Mouse (Mus musculus): Measurements from ENCODE around the gene Nav2.

The Nav2 gene

DNA sequence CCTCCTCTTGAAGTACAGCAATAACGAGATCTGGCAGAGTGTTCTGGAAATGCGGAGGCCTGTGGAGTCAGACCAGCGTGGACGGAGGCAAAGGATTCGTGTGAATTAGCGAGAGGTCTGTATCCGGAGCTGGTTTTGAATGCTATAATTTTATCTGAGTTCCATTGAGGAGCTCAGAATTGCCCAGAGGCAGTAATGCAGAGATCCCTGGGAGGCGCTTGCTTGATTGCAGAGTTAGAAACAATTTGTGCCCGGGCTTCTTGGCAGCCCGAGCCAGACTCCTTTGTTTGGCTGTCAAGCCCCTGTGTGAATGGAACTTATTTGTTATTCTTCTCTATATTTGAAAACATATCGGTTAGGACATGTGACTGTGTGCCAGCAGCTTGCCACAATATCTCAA lies 255.3 kb downstream of the Nav2 start:
- peak; percentile 25 for DNase-seq (ENCODE audit: low spot score)

DNA sequence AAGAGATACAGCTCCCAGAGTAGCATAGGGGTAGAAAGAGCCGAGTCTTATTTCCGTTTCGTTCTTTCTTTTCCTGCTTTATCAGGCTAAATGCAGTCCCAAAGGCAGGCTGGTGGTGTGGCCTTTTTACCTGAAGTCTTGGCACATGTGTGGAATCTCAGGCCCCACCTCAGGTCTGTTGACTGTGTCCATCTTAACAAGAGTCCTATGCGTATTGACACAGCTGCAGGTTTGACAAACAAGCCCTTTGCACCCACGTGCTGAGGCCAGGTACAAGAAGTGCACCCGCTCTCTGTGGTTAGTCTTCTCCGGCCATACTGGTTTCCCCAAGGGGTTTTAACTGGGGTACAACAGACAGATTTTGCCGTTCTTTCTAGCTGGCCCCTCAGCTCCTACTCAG lies 256.4 kb downstream of the Nav2 start:
- DNase-seq (ENCODE audit: low spot score), result no peak

DNA sequence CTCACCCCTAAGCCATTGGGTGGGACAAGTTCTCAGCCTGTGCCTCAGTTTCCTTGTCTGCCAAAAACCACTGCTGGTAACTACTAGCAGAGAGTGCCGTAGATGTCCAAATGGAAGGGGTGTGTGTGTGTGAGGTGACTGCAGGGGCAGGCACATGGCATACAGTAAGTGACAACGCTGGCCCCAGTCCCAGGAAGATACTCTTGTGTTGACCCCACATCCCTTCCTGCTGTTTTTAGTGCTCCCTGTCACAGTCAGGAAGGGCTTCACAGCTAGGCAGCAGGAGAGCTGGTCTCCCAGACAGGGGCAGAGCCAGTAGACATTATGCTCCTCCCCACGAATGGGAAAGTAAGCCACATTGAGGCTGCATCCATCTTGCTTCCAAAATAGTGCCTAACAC lies 264.4 kb downstream of the Nav2 start:
- DNase-seq (ENCODE audit: low spot score), result no peak

DNA sequence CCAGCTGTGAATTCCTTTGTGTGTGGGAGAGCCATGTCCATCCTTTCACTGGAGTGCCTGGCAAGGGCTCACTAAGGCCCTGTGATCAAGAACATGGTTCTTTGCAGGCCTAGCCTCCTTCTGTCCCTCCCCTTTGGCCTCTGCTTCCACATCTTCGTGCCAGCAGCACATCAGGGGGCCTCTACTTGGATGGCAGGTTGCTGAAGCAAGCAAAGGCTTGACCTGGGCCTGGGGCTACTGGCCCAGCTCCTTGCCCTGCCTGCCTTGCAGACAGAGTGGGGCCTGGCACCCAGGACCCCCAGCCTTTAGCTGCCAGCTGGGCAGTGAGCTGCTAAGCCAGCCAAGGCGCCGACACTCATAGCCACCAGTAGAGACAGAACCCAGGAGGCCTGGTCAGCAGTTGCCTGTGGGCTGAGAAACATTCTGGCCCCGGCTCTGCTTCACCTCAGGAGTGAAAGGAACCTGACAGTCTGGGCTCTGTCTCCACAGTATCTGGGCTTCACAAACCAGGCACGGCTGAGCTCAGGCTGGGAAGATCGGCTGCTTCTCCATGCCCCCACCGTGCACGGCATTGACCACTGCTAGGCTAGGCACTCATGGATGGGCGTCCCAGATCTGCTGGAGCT lies 267.4 kb downstream of the Nav2 start:
- no peak for DNase-seq (ENCODE audit: low spot score)

DNA sequence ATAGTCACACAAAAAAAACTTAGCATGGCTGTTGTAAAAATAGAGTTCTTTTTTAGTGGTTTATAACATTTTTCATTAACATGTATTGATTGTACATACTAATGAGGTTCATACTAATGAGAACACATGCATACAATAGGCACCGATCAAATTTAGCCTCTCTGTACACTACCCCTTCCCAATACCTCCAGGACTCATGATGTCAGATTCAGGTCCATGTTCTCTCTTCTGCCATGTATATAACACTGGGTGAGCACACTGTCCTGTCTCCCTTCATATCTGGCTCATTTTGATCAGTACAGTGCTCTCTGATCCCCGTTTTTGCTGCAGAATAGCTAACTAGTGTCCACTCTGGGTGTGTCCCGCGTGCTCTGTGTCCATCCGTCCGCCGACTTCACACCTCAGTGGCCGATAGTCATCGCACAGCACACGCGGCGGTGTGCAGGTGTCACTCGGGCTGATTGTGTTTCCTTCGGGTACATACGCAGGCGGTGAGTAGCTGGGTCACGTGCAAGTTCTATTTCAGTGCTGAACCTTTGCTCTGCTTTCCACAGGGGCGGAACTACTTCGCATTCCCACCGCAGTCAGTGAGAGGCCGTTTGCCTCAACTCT lies 268.2 kb downstream of the Nav2 start:
- DNase-seq (ENCODE audit: low spot score), result no peak

DNA sequence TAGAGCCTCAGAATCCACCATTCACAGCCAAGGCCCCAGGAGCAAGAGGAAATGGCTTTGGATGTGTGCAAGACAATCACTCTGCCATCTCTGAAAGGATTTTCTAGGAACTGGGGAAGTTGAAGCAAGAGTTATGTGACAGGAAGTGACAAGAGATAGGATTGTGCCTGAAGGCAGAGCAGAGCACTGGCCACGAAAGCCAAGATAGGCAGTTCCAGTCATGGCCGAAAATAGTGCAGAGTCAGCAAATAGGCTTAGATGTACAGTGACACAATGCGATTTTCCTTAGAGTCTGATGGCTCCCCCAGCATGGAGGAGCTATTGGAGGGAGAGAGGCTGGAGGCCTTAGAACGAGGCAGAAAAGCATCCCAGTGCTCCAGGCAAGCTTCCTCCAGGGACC lies 269.7 kb downstream of the Nav2 start:
- no peak for DNase-seq (ENCODE audit: low spot score)

DNA sequence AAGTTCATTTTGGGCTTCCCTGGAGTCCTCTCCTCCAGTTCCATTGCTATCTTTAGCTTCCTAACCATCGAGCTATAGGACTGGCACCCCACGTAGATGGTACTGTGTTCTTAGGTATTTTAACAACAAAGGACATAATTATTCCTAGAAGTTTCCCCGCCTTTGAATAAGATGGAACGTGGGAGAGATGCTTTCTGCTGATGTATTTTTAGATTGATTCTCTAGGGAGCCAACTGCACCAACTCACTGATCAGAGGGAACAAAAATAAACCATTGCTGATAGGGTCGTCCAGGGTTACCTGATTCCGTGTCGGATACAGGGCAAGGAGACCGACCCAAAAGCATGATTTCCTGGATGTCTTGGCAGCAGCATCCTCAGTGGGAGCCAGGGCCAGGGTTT lies 272.5 kb downstream of the Nav2 start:
- no peak for DNase-seq (ENCODE audit: low spot score)

DNA sequence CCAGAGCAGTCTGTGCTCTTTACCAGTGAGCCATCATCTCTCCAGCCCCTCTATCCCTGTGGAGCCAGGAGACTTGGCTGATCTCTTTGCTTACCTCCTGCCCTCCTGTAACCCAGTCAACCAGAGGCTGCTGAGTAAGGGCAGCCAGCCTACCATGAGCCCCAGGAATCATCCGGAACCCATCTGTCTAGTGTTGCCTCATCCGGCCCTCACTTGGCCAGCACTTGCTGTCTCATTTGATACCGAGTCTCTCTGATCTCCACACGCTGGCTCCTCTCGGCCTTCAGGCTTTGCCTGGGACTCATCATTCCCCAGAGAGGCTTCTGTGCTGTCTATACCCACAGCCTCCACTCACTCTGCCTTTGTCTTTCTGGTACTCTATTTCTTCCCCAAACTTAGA lies 273.9 kb downstream of the Nav2 start:
- no peak for DNase-seq (ENCODE audit: low spot score)

DNA sequence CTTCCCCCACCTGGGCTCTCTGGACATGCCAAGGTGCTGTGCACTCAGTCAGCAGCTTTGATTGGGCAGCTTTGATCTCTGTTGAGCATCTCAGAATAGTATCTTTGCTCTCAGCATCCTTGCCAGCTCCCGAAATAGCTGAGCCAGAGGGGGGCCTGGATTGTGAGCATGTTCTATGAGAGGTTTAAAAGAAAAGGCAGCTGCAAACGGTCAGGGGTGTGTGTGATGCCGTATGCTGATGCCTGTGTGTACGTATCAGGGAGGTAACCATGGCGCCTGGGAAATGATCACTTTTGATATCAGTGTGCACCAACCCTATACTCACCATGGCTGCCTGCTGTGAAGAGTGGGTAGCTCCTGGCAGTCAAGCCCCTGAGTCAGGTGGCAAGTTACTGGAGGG lies 275.2 kb downstream of the Nav2 start:
- no peak for DNase-seq (ENCODE audit: low spot score)

DNA sequence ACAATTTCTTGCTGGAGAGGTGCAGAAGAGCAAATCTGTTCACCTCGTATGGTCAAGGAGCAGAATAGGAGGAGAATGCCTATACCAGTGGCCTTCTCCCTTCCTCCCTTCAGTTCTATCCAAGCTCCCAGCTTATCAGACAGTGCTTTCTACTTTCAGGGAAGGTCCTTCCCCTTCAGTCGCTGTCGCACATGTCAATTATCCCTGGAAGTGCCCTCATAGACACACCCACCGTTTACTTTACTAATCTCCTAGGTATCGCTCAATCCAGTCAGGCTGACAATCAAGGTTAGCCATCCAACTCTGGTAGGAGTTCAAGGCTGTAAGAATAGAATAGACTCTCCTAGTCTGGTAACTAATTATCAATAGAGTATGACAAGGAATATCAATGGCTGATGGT lies 277.5 kb downstream of the Nav2 start:
- DNase-seq (ENCODE audit: low spot score), result no peak

DNA sequence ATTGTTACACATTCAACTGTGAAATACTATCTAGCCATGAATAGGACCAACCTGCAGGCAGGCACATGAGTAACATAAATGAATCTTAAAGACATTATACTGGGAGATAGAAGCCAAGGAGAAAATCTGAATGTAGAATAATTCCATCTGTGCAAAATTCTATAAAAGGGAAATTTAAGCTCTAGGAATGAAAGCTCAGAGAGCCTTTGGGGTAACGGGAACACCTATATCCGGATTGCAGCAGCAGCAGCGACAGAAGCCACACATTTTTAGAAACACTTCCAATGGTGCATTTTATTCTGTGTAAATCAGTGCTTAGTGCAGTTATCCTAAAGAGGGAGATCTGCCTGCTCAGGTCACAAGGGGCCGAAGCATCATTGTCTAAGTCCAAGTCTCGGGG lies 280.8 kb downstream of the Nav2 start:
- DNase-seq (ENCODE audit: low spot score), result no peak

DNA sequence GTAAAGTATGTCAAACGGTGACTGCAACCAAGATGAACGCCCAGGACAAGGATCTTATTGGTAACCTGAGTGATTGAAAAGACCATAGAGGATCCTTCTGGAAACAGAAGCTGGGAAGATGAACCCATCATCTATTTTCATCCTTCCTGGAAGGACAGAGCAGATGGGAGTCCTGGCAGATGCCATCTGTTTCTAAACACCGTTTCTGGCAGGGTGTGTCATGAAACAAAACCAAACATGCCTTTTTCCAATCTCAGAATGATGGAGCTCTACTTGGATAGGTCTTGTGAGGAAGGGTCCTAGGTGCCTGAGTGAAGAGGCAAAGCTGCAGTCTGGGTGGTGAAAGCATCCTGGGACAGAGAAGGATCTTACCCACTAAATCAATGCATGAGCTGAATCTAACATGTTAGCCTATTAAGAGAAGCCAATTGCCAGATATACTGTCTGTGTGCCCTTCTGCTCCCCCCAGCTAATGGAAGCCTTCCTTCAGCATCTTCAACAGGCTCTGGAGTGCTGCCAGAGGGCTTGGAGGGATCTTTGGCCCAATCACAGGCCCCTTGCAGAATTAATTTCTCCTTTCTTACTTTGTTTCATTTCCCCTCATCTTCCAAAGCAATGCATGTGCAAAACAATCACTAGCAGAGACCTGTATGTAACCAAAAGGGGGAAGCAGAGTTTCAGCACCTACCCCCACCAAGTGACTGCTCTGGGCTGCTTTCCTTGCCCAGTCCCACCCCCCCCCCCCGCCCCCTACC lies 281.9 kb downstream of the Nav2 start:
- DNase-seq (ENCODE audit: low spot score), result no peak

DNA sequence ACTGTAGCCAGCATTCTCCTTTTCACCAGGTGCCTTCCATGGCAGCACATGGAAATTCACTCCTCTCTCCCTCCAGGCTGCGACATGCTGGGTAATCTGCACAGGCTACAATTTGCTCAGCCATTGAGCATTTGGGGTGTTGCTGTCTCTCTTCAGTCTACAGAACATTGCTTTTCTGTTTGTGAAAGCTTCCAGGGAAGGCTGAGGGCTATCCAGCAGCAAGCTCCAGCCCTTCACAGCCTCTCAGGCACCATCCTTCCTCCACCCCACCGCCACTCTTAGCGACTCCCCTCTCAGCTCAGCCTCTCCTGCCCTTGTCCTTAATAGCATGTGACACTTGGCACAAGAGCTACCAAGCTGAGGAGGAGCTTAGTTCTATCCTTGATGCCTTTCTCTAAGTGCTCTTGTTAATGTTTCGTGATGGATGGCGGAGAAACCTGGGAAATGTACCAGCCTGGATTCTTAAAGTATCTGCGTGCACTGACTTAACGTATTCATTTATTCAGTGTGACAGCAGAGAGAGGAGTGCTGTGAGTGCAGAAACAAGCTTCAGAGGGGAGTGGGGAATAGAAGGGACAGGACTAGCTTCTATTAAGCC lies 282.7 kb downstream of the Nav2 start:
- no peak for DNase-seq (ENCODE audit: low spot score)

DNA sequence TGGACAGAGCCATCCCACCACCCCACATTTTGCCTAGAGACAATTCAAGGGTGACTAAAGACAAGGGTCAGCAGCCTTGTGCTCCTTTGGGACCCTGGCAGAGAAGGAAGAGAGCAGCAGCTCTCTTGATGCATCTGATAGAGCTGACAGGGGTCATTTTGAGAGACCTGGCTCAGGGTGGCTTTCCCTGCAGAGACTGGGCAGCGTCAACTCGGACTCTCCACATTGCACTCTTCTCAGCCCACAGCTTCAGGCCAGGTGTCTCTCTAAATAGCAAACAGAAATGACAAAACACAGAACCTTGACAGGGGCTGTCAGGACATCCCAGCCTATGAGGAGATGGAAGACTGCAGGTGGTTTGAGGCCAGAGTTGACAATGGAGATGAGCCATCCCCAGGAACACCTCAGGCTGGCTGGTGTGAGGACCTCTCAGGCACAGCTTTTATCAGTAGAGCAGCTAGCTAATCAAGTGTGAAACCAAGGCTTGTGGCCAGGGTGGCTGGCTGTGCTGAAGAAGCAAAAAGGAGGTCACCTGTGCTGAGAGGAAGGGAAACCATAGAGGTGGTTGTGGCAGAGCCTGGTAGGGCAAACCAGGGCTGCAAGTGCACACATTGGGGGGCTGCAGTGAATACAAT lies 283.7 kb downstream of the Nav2 start:
- DNase-seq (ENCODE audit: low spot score), result no peak

DNA sequence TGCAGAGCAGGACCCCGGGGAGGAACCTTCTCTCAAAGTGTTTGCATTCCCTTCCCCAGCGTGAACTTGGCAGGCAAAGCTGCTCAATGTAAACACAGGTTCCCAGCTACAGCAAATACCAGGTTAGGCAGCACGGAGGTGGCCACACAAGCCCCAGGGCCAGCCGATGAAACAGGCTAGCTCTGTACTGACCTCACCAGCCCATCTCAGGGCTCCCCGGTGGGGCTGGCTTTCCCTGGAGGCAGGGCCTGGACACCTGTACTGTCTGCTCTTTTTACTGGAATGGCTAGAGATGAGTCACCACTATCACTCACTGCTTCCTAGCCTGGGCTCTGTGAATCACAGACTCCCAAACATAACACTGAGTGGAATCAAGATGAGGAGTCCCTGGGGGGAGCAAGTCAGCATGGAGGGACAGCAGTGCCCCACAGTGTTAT lies 287.2 kb downstream of the Nav2 start:
- DNase-seq (ENCODE audit: low spot score), result no peak

DNA sequence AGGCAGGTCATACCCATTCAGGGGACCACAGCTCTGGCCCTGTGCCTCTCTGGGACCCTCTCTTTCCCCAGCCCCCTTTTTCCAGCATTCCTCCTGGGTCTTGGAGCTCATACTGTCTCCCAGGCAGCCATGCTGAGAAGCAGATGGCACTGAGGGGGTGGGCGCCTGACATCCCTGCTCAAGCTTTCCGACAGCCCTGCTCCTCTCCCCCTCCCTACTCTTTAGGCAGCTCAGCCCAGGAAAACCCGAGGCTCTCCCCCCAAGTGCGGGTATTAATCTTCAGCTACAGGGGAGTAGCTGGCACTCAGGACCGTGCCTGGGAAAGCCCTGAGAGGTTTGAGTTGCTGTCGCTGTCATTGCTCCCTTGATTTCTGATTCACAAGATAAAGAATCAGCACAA lies 290.9 kb downstream of the Nav2 start:
- DNase-seq (ENCODE audit: low spot score), result no peak

DNA sequence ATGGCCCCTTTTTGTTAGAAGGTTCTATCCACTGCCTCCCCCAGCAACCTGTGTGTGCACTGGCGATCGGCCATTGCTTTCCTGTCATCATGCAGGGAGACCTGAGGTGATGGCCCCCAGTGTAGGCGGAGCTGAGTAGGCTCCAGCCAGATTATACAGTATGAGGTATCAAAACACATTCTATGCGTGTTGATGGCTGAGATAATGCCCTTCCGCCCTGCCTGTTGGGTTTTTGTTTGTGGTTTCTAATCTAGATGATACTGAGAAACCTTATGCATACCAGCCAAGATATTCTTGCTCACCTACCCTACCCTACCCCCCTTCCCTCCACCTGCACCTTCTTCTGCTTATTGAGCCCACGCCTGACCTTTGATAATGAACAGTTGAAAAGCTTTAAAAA lies 291.8 kb downstream of the Nav2 start:
- DNase-seq (ENCODE audit: low spot score), result no peak

DNA sequence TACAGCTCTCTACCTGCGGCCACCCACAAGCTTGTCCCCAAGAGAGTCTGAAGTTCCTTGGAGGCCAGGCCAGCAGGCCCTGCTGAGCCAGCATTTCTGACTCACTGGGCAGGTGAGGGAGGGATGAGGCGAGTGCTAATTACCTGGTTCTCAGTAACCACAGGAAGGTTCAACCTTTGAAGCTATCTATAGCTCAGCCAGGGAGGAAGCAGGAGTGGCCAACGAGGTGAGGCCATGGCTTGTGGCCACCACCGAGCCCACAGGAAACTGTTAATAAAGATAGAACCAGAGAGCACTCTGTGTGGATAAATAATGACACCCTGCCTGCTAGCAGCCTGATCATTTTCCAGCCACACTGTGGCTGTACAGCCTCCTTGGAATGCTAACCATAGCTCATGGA lies 294.5 kb downstream of the Nav2 start:
- DNase-seq (ENCODE audit: low spot score), result no peak

DNA sequence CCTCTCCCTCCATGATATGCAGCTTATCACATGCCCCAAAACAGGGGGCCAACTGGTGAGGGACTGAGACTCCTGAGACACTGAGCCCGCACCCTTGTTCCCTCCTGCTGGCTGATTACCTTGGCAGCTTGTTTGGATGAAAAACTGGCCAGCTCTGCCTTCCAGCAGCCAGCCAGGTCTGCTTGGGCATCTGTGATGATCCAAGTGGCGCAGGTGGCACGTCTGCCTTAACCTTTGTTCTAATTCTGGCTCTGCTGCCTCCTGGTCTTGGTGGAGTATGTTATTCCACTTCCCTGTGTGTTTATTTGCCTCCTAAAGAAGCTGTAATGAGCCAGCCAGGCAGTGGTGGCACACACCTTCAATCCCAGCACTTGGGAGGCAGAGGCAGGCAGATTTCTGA lies 296.3 kb downstream of the Nav2 start:
- DNase-seq (ENCODE audit: low spot score), result no peak

DNA sequence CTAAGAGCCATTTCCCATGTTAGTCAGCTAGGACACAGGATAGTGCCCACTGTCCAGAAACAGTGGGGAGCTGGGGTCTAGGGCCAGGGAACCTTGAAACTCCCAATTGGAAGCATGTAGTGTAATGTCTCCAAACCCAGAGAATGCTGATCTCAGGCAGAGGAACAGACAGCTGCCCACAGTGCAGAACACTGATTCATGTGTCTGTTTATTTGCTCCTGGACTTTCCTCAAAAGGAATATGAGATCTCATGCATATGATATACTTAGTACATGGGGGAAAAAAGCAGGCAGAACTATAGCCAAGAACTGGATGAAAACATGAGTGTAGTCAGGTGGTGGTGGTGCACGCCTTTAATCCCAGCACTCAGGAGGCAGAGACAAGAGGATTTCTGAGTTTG lies 297.0 kb downstream of the Nav2 start:
- DNase-seq (ENCODE audit: low spot score), result no peak

DNA sequence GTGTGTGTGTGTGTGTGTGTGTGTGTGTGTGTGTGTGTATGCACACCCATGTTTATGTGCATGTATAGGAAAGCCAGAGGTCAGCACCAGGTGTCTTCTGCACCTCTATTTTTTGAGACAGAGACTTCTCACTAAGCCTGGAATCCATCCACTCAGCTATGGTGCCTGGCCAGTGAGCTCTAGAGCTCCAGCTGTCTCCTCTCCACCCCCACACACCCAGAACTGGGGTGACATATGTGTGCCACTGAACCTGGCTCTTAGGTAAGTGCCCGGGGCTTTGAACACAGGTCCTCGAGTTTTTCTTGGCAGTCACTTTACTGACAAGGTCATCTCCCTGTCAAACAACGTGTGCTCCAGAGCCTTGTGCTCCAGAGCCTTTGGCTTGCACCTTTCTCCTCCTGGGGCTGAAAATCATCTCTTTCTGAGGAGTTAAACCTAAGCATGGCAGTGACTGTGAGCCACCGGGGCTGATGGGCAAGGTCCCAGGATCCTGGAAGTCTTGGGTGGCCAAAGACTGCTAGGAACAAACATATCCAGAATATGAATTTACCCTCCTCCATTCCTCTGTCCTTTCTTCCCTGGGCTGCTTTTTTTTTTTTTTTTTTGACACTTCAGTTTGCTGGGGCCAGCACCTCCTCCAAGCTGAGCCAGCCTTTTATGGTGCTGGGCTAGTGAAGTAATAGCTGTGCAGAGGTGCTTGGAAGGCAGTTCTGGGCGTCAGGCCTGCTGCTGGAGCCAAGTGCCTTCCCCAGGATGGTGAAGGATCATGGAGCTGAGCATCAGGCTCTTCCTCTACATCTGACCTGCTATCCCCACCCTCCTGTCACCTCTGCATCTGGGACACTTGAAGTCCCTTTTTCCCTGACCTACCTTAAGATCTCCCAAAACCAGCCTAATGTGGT lies 298.5 kb downstream of the Nav2 start:
- DNase-seq (ENCODE audit: low spot score), result no peak

DNA sequence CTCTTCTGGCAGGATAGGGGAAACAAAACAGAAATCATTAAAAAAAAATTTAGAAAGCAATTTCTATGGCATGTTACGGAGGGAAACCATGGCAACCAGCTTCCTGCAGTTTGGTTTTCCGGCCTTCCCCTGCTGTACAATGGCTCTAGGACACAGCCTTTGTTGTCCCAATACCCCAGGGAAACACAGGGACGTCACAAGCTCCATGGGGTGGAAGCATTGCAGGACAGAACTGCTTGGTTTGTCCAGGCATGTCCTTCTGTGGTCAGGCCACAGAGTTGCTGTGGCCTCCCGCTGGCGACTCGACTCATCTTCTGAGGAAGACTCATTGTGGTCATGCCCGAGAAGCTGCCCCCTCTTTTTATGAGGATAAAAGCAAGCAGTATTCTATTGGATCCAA lies 301.0 kb downstream of the Nav2 start:
- DNase-seq (ENCODE audit: low spot score), result no peak

Measured in testis, postnatal 14 days (tissue).